In the genomic region with DNA sequence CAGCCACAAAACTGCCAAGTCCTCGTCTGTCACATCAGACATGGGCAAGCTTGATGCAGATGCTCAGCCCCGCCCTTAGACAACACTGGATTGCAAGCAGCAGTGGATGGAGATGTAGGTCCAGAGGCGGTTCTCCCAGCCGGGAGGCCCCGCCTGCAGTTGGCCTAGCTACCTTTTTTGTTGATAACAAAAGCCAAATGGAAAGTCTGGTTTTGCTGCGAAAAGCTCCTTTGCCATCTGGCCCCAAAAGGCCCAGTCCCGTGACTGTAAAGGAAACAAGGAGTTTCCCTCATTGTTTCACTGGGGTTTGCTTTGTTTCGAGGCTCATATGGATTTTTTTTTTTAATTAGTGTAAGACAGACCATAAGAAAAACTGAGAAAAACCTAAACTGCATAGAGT, we compare ENCODE assay signal across 10 mouse cellular contexts. TPM values are rescaled to one million over a fixed set of nuclear protein-coding genes. Genes with fewer than 3 reads are reported as not detected.
A peak's percentile ranks its signal among the peaks of the same experiment; 100 is the strongest.
DNase-seq lines count a peak whose midpoint lies in the region; ATAC-seq lines count a peak whose summit lies in the region.
"Had no signal": no experiment of that assay in that cellular context is flagged by ENCODE, and none has a peak within 500 bp of the region (broad histone marks: within the 10 kb centered on the region; RNA-seq: fewer than 3 reads in every experiment).

No protein-coding gene starts in this region.

- peak overlapping the region; percentile 27; the same call in 1 of the 2 replicates for H3K27ac ChIP-seq in hindbrain, embryonic 15.5 days (replicated peaks)
- H3K27ac ChIP-seq in hindbrain, embryonic 14.5 days, result no peak overlapping the region
- H3K27ac ChIP-seq in liver, embryonic 15.5 days (replicated peaks), result 0 out of 2 replicates have a peak overlapping the region, but pooled peaks have one; percentile 62

- no peaks in the 10 kb centered on the region for H3K36me3 ChIP-seq in hindbrain, embryonic 15.5 days
- H3K36me3 ChIP-seq in hindbrain, embryonic 14.5 days (replicated peaks; ENCODE audit: control insufficient read depth, insufficient read depth), result no peaks in the 10 kb centered on the region
- 0 out of 2 replicates have a peak, but pooled peaks cover 4% of the 10 kb centered on the region for H3K36me3 ChIP-seq in liver, embryonic 15.5 days (replicated peaks)
- H3K36me3 ChIP-seq: G1E had no signal

- 31% methylated on average over 8 of the region's 8 CpGs for WGBS in hindbrain, embryonic 15.5 days
- 36% methylated on average over 8 of the region's 8 CpGs for WGBS in hindbrain, embryonic 14.5 days
- 25% methylated on average over 8 of the region's 8 CpGs for WGBS in liver, embryonic 15.5 days (ENCODE audit: insufficient replicate concordance)

- DNase-seq in hindbrain, embryonic 14.5 days (ENCODE audit: low spot score), result no peak
- DNase-seq in MN1 (ENCODE audit: low spot score), result peak; percentile 65
- peak; percentile 51 for DNase-seq in heart, adult 8-10 months (ENCODE audit: low spot score)
- DNase-seq in right cerebral cortex, postnatal 36 days (ENCODE audit: low spot score in 2 of 2), result no peak
- no peak for DNase-seq in urinary bladder, postnatal 10 days (ENCODE audit: low spot score)
- DNase-seq: midbrain, embryonic 14.5 days had no signal

- H3K4me3 ChIP-seq in hindbrain, embryonic 15.5 days, result no peak overlapping the region
- H3K4me3 ChIP-seq in hindbrain, embryonic 14.5 days (replicated peaks; ENCODE audit: low read length), result no peak overlapping the region
- H3K4me3 ChIP-seq in liver, embryonic 15.5 days (replicated peaks), result no peak overlapping the region

- H3K9ac ChIP-seq in hindbrain, embryonic 15.5 days, result no peak overlapping the region
- no peak overlapping the region for H3K9ac ChIP-seq in hindbrain, embryonic 14.5 days
- no peak overlapping the region for H3K9ac ChIP-seq in liver, embryonic 15.5 days

- H3K27me3 ChIP-seq in hindbrain, embryonic 15.5 days, result no peaks in the 10 kb centered on the region
- no peaks in the 10 kb centered on the region for H3K27me3 ChIP-seq in hindbrain, embryonic 14.5 days (ENCODE audit: control insufficient read depth, insufficient read depth, low read length)
- H3K27me3 ChIP-seq in liver, embryonic 15.5 days, result no peaks in the 10 kb centered on the region

- ATAC-seq in hindbrain, embryonic 15.5 days (ENCODE audit: low FRiP score, low read depth), result no peak
- ATAC-seq in hindbrain, embryonic 14.5 days (ENCODE audit: low FRiP score), result no peak
- ATAC-seq in liver, embryonic 15.5 days (ENCODE audit: insufficient read depth), result no peak
- ATAC-seq: hindbrain, embryonic 16.5 days had no signal

- peaks cover 30% of the 10 kb centered on the region for H3K4me1 ChIP-seq in hindbrain, embryonic 15.5 days (replicated peaks)
- H3K4me1 ChIP-seq in hindbrain, embryonic 14.5 days (replicated peaks; ENCODE audit: control insufficient read depth, insufficient read depth, low read length), result peaks cover 11% of the 10 kb centered on the region; the same call in 1 of the 2 replicates
- H3K4me1 ChIP-seq in liver, embryonic 15.5 days (replicated peaks), result peaks cover 92% of the 10 kb centered on the region

- H3K4me2 ChIP-seq in hindbrain, embryonic 15.5 days, result no peak overlapping the region
- H3K4me2 ChIP-seq in hindbrain, embryonic 14.5 days (replicated peaks), result no peak overlapping the region
- H3K4me2 ChIP-seq in liver, embryonic 15.5 days, result no peak overlapping the region

- no peaks in the 10 kb centered on the region for H3K9me3 ChIP-seq in hindbrain, embryonic 15.5 days
- H3K9me3 ChIP-seq in hindbrain, embryonic 14.5 days (ENCODE audit: control insufficient read depth, low read length), result no peaks in the 10 kb centered on the region
- no peaks in the 10 kb centered on the region for H3K9me3 ChIP-seq in liver, embryonic 15.5 days (replicated peaks)

RNA-seq across cellular contexts. Expression of a gene that starts 18.5 kb away (rescaled TPM):
- polyA plus RNA-seq in hindbrain, embryonic 15.5 days (2015; fragmentation: Nextera tagmentation; extraction: Ambion mirVana), result 108 TPM in 2 replicates
- polyA plus RNA-seq in hindbrain, embryonic 14.5 days (2014; fragmentation: Nextera tagmentation; extraction: Ambion mirVana), result 93.6 and 110 TPM in 2 replicates
- total RNA-seq in heart, adult 8-10 months (2022), result 10 to 100 TPM; 39.4 to 57.8 (median 46.4) TPM
- polyA plus RNA-seq in liver, embryonic 15.5 days (2015; fragmentation: Nextera tagmentation; extraction: Ambion mirVana), result 121 and 141 TPM in 2 replicates
- total RNA-seq: G1E had no signal
- polyA plus RNA-seq: G1E had no signal

Comparison
In these comparisons a context has a peak if more than half of its experiments do, and no peak if none do; other contexts are left out.
1. DNase-seq: peak in MN1 (single experiment) and heart, adult 8-10 months (single experiment); none in hindbrain, embryonic 14.5 days (single experiment), right cerebral cortex, postnatal 36 days (0 of 2) and urinary bladder, postnatal 10 days (single experiment).